ENCODE assay signal across 8 mouse cellular contexts in genomic region chr7:19282791-19283405, GRCm38 (mm10). TPM values are rescaled to one million over a fixed set of nuclear protein-coding genes. Genes with fewer than 3 reads are reported as not detected.
DNase-seq lines count a peak whose midpoint lies in the region; ATAC-seq and TF ChIP-seq lines count a peak whose summit lies in the region.

No protein-coding gene starts in this region.

- H3K36me3 ChIP-seq in forebrain, embryonic 12.5 days (replicated peaks): peaks cover 18% of the 10 kb centered on the region
- H3K36me3 ChIP-seq in hindbrain, embryonic 15.5 days: peaks cover 13% of the 10 kb centered on the region
- H3K36me3 ChIP-seq in liver, adult 2 months (ENCODE audit: control insufficient read depth, insufficient read depth, low read length): no peaks in the 10 kb centered on the region
- H3K36me3 ChIP-seq in myocyte (ENCODE audit: control insufficient read depth, insufficient read depth): no peaks in the 10 kb centered on the region

- H3K4me2 ChIP-seq in forebrain, embryonic 12.5 days: peak overlapping the region; percentile 88
- peak overlapping the region; percentile 85 for H3K4me2 ChIP-seq in hindbrain, embryonic 15.5 days
- peak overlapping the region; percentile 69 for H3K4me2 ChIP-seq in myocyte (ENCODE audit: low read depth)

- peak; percentile 33 to 58 for DNase-seq in right cerebral cortex, adult 2 months (ENCODE audit: low spot score in 2 of 2)
- DNase-seq in right cerebral cortex, adult 18-20 months: no peak
- DNase-seq in brain, embryonic 14.5 days (ENCODE audit: low read depth): peak; percentile 56
- no peak for DNase-seq in liver, adult 2 months (ENCODE audit: extremely low read depth, low read depth, low spot score)
- peak; percentile 62 for DNase-seq in yolk sac, embryonic 10.5 days (ENCODE audit: low spot score)

- H3K79me2 ChIP-seq in liver, adult 2 months (ENCODE audit: control insufficient read depth, insufficient read depth, low read length): no peaks in the 10 kb centered on the region
- H3K79me2 ChIP-seq in myocyte (ENCODE audit: control insufficient read depth, insufficient read depth): no peaks in the 10 kb centered on the region

- peak overlapping the region; percentile 91 for H3K9ac ChIP-seq in forebrain, embryonic 12.5 days
- peak overlapping the region; percentile 98 for H3K9ac ChIP-seq in hindbrain, embryonic 15.5 days
- H3K9ac ChIP-seq in liver, adult 2 months (ENCODE audit: low read depth, low read length): no peak overlapping the region

- ATAC-seq in forebrain, embryonic 12.5 days (ENCODE audit: low FRiP score): peak; percentile 80
- ATAC-seq in hindbrain, embryonic 15.5 days (ENCODE audit: low FRiP score, low read depth): peak; percentile 81

- 1% methylated on average over 35 of the region's 35 CpGs for WGBS in forebrain, embryonic 12.5 days
- WGBS in hindbrain, embryonic 15.5 days: under 1% methylated on average over 34 of the region's 35 CpGs
- WGBS in liver, adult 2 months: 2% methylated on average over 32 of the region's 35 CpGs

- no peak for TF ChIP-seq CTCF in brain, embryonic 14.5 days (IDR thresholded peaks at IDR 0.05; ENCODE audit: borderline replicate concordance, extremely low read depth, insufficient read depth, insufficient read length)
- TF ChIP-seq CTCF in liver, adult 2 months (IDR thresholded peaks at IDR 0.05; ENCODE audit: low read depth, low read length): no peak

- peak overlapping the region; percentile 80 for H3K4me3 ChIP-seq in forebrain, embryonic 12.5 days (replicated peaks)
- H3K4me3 ChIP-seq in hindbrain, embryonic 15.5 days: peak overlapping the region; percentile 91
- peak overlapping the region; percentile 48 for H3K4me3 ChIP-seq in liver, adult 2 months (ENCODE audit: insufficient read depth, low read depth, low read length)
- peak overlapping the region; percentile 7 for H3K4me3 ChIP-seq in myocyte

- H3K27ac ChIP-seq in forebrain, embryonic 12.5 days: peak overlapping the region; percentile 87
- H3K27ac ChIP-seq in hindbrain, embryonic 15.5 days (replicated peaks): peak overlapping the region; percentile 93
- no peak overlapping the region for H3K27ac ChIP-seq in liver, adult 2 months (replicated peaks; ENCODE audit: insufficient read depth, low read depth, low read length)

- peaks cover 39% of the 10 kb centered on the region for H3K27me3 ChIP-seq in forebrain, embryonic 12.5 days
- peaks cover 35% of the 10 kb centered on the region for H3K27me3 ChIP-seq in hindbrain, embryonic 15.5 days
- peaks cover 8% of the 10 kb centered on the region for H3K27me3 ChIP-seq in liver, adult 2 months (ENCODE audit: control insufficient read depth, insufficient read depth, low read length)
- peaks cover 12% of the 10 kb centered on the region for H3K27me3 ChIP-seq in myocyte (ENCODE audit: control insufficient read depth, insufficient read depth, insufficient read length)

- H3ac ChIP-seq in myocyte (ENCODE audit: control insufficient read depth, insufficient read length): no peak overlapping the region

- H3K9me3 ChIP-seq in forebrain, embryonic 12.5 days: no peaks in the 10 kb centered on the region
- H3K9me3 ChIP-seq in hindbrain, embryonic 15.5 days: no peaks in the 10 kb centered on the region

- TF ChIP-seq POLR2A in brain, embryonic 14.5 days (IDR thresholded peaks at IDR 0.05; ENCODE audit: borderline replicate concordance, extremely low read depth, insufficient read depth, insufficient read length, poor library complexity, severe bottlenecking): no peak
- no peak for TF ChIP-seq POLR2A in liver, adult 2 months (IDR thresholded peaks at IDR 0.05; ENCODE audit: extremely low read depth, insufficient read depth, low read length)
- no peak for TF ChIP-seq POLR2A in myocyte (IDR thresholded peaks at IDR 0.05; ENCODE audit: insufficient read length, low read depth)

- H3K4me1 ChIP-seq in forebrain, embryonic 12.5 days: peaks cover 21% of the 10 kb centered on the region
- H3K4me1 ChIP-seq in hindbrain, embryonic 15.5 days (replicated peaks): peaks cover 31% of the 10 kb centered on the region
- H3K4me1 ChIP-seq in liver, adult 2 months (ENCODE audit: control insufficient read depth, insufficient read depth, low read length): no peaks in the 10 kb centered on the region

TF ChIP-seq in myocyte, 11 proteins besides CTCF, POLR2A, EP300 and RAD21:
- no peak for TF ChIP-seq POLR2AphosphoS2 (IDR thresholded peaks at IDR 0.05; ENCODE audit: insufficient read length, low read depth)
- no peak for TF ChIP-seq TCF12 (IDR thresholded peaks at IDR 0.05; ENCODE audit: insufficient read depth, poor library complexity, severe bottlenecking)
- TF ChIP-seq E2F4 (IDR thresholded peaks at IDR 0.05; ENCODE audit: insufficient read depth): no peak
- peak; percentile 90 for TF ChIP-seq REST (IDR thresholded peaks at IDR 0.05; ENCODE audit: insufficient read depth, insufficient read length)
- TF ChIP-seq CEBPB (IDR thresholded peaks at IDR 0.05; ENCODE audit: insufficient read depth, poor library complexity, severe bottlenecking): no peak
- no peak for TF ChIP-seq TCF3 (IDR thresholded peaks at IDR 0.05; ENCODE audit: insufficient read length, low read depth)
TF ChIP-seq in myocyte: peak in this region for 1.

RNA-seq across cellular contexts. Expression of gene Rtn2, which starts 0.5 kb away (rescaled TPM):
- 159 and 189 TPM in 2 replicates for polyA plus RNA-seq in brain, embryonic 14.5 days (2012; rRNA removed)
- 70.3 and 74.1 TPM in 2 replicates for polyA plus RNA-seq in forebrain, embryonic 12.5 days (2016; fragmentation: Nextera tagmentation; extraction: Ambion mirVana)
- polyA plus RNA-seq in hindbrain, embryonic 15.5 days (2015; fragmentation: Nextera tagmentation; extraction: Ambion mirVana): 112 and 130 TPM in 2 replicates
- 0.27 and 0.65 TPM in 2 replicates for total RNA-seq in liver, adult 2 months (2014; rRNA removed)
- polyA plus RNA-seq in liver, adult 2 months (2012; rRNA removed): 0.62 and 1.1 TPM in 2 replicates
- polyA plus RNA-seq in myocyte (2012; fragmentation: generic; extraction: Trizol): 340 TPM

RNA-seq across cellular contexts. Expression of gene Ppm1n, which starts 3.0 kb away (rescaled TPM):
- polyA plus RNA-seq in brain, embryonic 14.5 days (2012; rRNA removed): 1.1 and 1.3 TPM in 2 replicates
- polyA plus RNA-seq in forebrain, embryonic 12.5 days (2016; fragmentation: Nextera tagmentation; extraction: Ambion mirVana): 0.19 TPM in 1 of 2 replicates, not detected in the other
- polyA plus RNA-seq in hindbrain, embryonic 15.5 days (2015; fragmentation: Nextera tagmentation; extraction: Ambion mirVana): 0.96 and 1.2 TPM in 2 replicates
- total RNA-seq in liver, adult 2 months (2014; rRNA removed): 0.20 TPM in 1 of 2 replicates, not detected in the other
- 0.13 TPM in 1 of 2 replicates, not detected in the other for polyA plus RNA-seq in liver, adult 2 months (2012; rRNA removed)
- 0.42 TPM for polyA plus RNA-seq in myocyte (2012; fragmentation: generic; extraction: Trizol)

RNA-seq across cellular contexts. Expression of gene Vasp, which starts 11.3 kb away (rescaled TPM):
- 66.4 and 89.0 TPM in 2 replicates for polyA plus RNA-seq in brain, embryonic 14.5 days (2012; rRNA removed)
- 42.4 and 43.0 TPM in 2 replicates for polyA plus RNA-seq in forebrain, embryonic 12.5 days (2016; fragmentation: Nextera tagmentation; extraction: Ambion mirVana)
- polyA plus RNA-seq in hindbrain, embryonic 15.5 days (2015; fragmentation: Nextera tagmentation; extraction: Ambion mirVana): 41.5 and 42.1 TPM in 2 replicates
- total RNA-seq in liver, adult 2 months (2014; rRNA removed): 6.3 and 11.3 TPM in 2 replicates
- 24.2 and 37.1 TPM in 2 replicates for polyA plus RNA-seq in liver, adult 2 months (2012; rRNA removed)
- 189 TPM for polyA plus RNA-seq in myocyte (2012; fragmentation: generic; extraction: Trizol)

RNA-seq across cellular contexts. Expression of gene Fosb, which starts 27.0 kb away (rescaled TPM):
- polyA plus RNA-seq in brain, embryonic 14.5 days (2012; rRNA removed): 0.19 and 0.23 TPM in 2 replicates
- polyA plus RNA-seq in forebrain, embryonic 12.5 days (2016; fragmentation: Nextera tagmentation; extraction: Ambion mirVana): 0.24 TPM in 1 of 2 replicates, not detected in the other
- polyA plus RNA-seq in hindbrain, embryonic 15.5 days (2015; fragmentation: Nextera tagmentation; extraction: Ambion mirVana): 0.08 and 0.14 TPM in 2 replicates
- 0.07 and 0.09 TPM in 2 replicates for total RNA-seq in liver, adult 2 months (2014; rRNA removed)
- polyA plus RNA-seq in liver, adult 2 months (2012; rRNA removed): 0.06 and 0.11 TPM in 2 replicates
- polyA plus RNA-seq in myocyte (2012; fragmentation: generic; extraction: Trizol): 0.82 TPM

RNA-seq across cellular contexts. Expression of gene Opa3, which starts 54.8 kb away (rescaled TPM):
- 31.1 and 33.3 TPM in 2 replicates for polyA plus RNA-seq in brain, embryonic 14.5 days (2012; rRNA removed)
- polyA plus RNA-seq in forebrain, embryonic 12.5 days (2016; fragmentation: Nextera tagmentation; extraction: Ambion mirVana): 45.5 and 48.3 TPM in 2 replicates
- 38.5 and 41.8 TPM in 2 replicates for polyA plus RNA-seq in hindbrain, embryonic 15.5 days (2015; fragmentation: Nextera tagmentation; extraction: Ambion mirVana)
- total RNA-seq in liver, adult 2 months (2014; rRNA removed): 12.9 and 16.0 TPM in 2 replicates
- 34.1 and 40.4 TPM in 2 replicates for polyA plus RNA-seq in liver, adult 2 months (2012; rRNA removed)
- 29.8 TPM for polyA plus RNA-seq in myocyte (2012; fragmentation: generic; extraction: Trizol)

Comparison
In these comparisons a context has a peak if more than half of its experiments do, and no peak if none do; other contexts are left out.
1. DNase-seq: peak in right cerebral cortex, adult 2 months (2 of 2), brain, embryonic 14.5 days (single experiment) and yolk sac, embryonic 10.5 days (single experiment); none in right cerebral cortex, adult 18-20 months (single experiment) and liver, adult 2 months (single experiment).
2. H3K4me3 ChIP-seq: peak in every context shown above with its lines; median percentile 91 in hindbrain, embryonic 15.5 days; 80 in forebrain, embryonic 12.5 days; 48 in liver, adult 2 months; 7 in myocyte.
3. RNA of gene Rtn2, which starts 0.5 kb away (polyA plus RNA-seq): 340 TPM in myocyte (single experiment), 159 to 189 TPM in brain, embryonic 14.5 days, 112 to 130 TPM in hindbrain, embryonic 15.5 days and 70.3 to 74.1 TPM in forebrain, embryonic 12.5 days; 0.62 to 1.1 TPM in liver, adult 2 months; every median in the first group is over 10 times any median in the second.
4. Peak in every context shown above with its lines, with median percentiles within 50 percentile points of each other: H3K4me2 ChIP-seq.